Mouse (Mus musculus) megakaryocyte, embryonic 14.5 days (primary cell): ENCODE measurements around the gene Kif21a. TPM values are rescaled to one million over a fixed set of nuclear protein-coding genes. Genes with fewer than 3 reads are reported as not detected.

ENCODE experiments used
- H3K27me3 ChIP-seq: replicated peaks from 2 replicates; pipeline ENCODE3; 2012; ENCODE audit warnings: inconsistent platforms
- H3K36me3 ChIP-seq: replicated peaks from 2 replicates; pipeline ENCODE3; 2012; ENCODE audit warnings: low read length, inconsistent platforms, mixed read lengths
- H3K4me1 ChIP-seq: 2 replicates; pipeline ENCODE4 v1.6.1; 2012; ENCODE audit warnings: inconsistent platforms
- H3K4me3 ChIP-seq: replicated peaks from 2 replicates; pipeline ENCODE3; 2012; ENCODE audit warnings: moderate library complexity, mild to moderate bottlenecking, inconsistent platforms
- H3K9me3 ChIP-seq: 2 replicates; pipeline ENCODE4 v1.6.1; 2012; ENCODE audit warnings: inconsistent platforms
- FLI1 ChIP-seq: IDR thresholded peaks from 2 replicates; pipeline ENCODE4 v1.6.1; 2012; ENCODE audit warnings: low read length, inconsistent platforms, mixed read lengths
- GATA1 ChIP-seq: IDR thresholded peaks from 3 replicates; pipeline ENCODE4 v1.6.1; 2012; ENCODE audit warnings: mixed read lengths, low read length, inconsistent platforms, borderline replicate concordance
- polyA plus RNA-seq: library from polyadenylated mRNA; stranded (reverse); fragments of >175 nt; gene quantifications from 2 replicates; pipeline ENCODE4 v1.2.3, GENCODE M21; 2012; ENCODE audit warnings: low replicate concordance; ENCODE audit not compliant: insufficient read depth

Gene Kif21a
- polyA plus RNA-seq: not detected in 2 replicates

GRCm38 (mm10) chr15:91049496-91050441, at the start of gene Kif21a:
Gene Kif21a, minus strand, starts transcription at chr15:91049948.
- TF ChIP-seq FLI1 (no peak), GATA1 (no peak)
- H3K27me3 ChIP-seq: peaks cover 23% of the 10 kb centered on the region
- peak within 1 kb of the TSS; percentile 93 for H3K4me3 ChIP-seq
- no peaks in the 10 kb centered on the region for H3K36me3 ChIP-seq
- peaks cover 2% of the 10 kb centered on the region; the same call in 1 of the 2 replicates for H3K9me3 ChIP-seq
- H3K4me1 ChIP-seq: peaks cover 14% of the 10 kb centered on the region

GRCm38 (mm10) chr15:91096606-91097005, 46.9 kb upstream of the Kif21a start:
- no peaks in the 10 kb centered on the region for H3K27me3 ChIP-seq
- no peak overlapping the region for H3K4me3 ChIP-seq
- TF ChIP-seq FLI1: no peak
- no peak for TF ChIP-seq GATA1
- no peaks in the 10 kb centered on the region for H3K4me1 ChIP-seq
- no peaks in the 10 kb centered on the region for H3K36me3 ChIP-seq
- peaks cover 4% of the 10 kb centered on the region; the same call in 1 of the 2 replicates for H3K9me3 ChIP-seq

GRCm38 (mm10) chr15:91089427-91089826, 39.7 kb upstream of the Kif21a start:
- Histone ChIP-seq H3K4me1 (no peaks in the 10 kb centered on the region), H3K4me3 (no peak overlapping the region), H3K27me3 (no peaks in the 10 kb centered on the region), H3K36me3 (no peaks in the 10 kb centered on the region), H3K9me3 (peaks cover 16% of the 10 kb centered on the region; the same call in 1 of the 2 replicates)
- no peak for TF ChIP-seq GATA1
- TF ChIP-seq FLI1: no peak

GRCm38 (mm10) chr15:91088071-91088470, 38.3 kb upstream of the Kif21a start:
- Histone ChIP-seq H3K27me3 (no peaks in the 10 kb centered on the region), H3K9me3 (peaks cover 16% of the 10 kb centered on the region; the same call in 1 of the 2 replicates), H3K4me3 (no peak overlapping the region), H3K4me1 (no peaks in the 10 kb centered on the region), H3K36me3 (no peaks in the 10 kb centered on the region)
- TF ChIP-seq FLI1 (no peak), GATA1 (no peak)

GRCm38 (mm10) chr15:91077457-91078410, 28.0 kb upstream of the Kif21a start:
- Histone ChIP-seq H3K27me3 (no peaks in the 10 kb centered on the region), H3K36me3 (no peaks in the 10 kb centered on the region), H3K4me1 (no peaks in the 10 kb centered on the region), H3K4me3 (no peak overlapping the region), H3K9me3 (peaks cover 20% of the 10 kb centered on the region)
- TF ChIP-seq FLI1 (no peak), GATA1 (no peak)

GRCm38 (mm10) chr15:91072440-91072839, 22.7 kb upstream of the Kif21a start:
- H3K9me3 ChIP-seq: peaks cover 16% of the 10 kb centered on the region
- H3K27me3 ChIP-seq: no peaks in the 10 kb centered on the region
- TF ChIP-seq FLI1: no peak
- no peak for TF ChIP-seq GATA1
- no peaks in the 10 kb centered on the region for H3K36me3 ChIP-seq
- H3K4me3 ChIP-seq: no peak overlapping the region
- H3K4me1 ChIP-seq: no peaks in the 10 kb centered on the region

- no peak for TF ChIP-seq GATA1
- no peak for TF ChIP-seq FLI1
- Histone ChIP-seq H3K36me3 (no peaks in the 10 kb centered on the region), H3K27me3 (no peaks in the 10 kb centered on the region), H3K9me3 (peaks cover 21% of the 10 kb centered on the region), H3K4me1 (no peaks in the 10 kb centered on the region), H3K4me3 (no peak overlapping the region)
Observed at GRCm38 (mm10) chr15:91064310-91064826, 14.6 kb upstream of the Kif21a start.

- no peaks in the 10 kb centered on the region for H3K4me1 ChIP-seq
- peaks cover 21% of the 10 kb centered on the region for H3K9me3 ChIP-seq
- H3K36me3 ChIP-seq: no peaks in the 10 kb centered on the region
- H3K4me3 ChIP-seq: no peak overlapping the region
- TF ChIP-seq GATA1 (no peak), FLI1 (no peak)
- no peaks in the 10 kb centered on the region for H3K27me3 ChIP-seq
Observed at GRCm38 (mm10) chr15:91063845-91064244, 14.1 kb upstream of the Kif21a start.

- no peak for TF ChIP-seq GATA1
- no peak for TF ChIP-seq FLI1
- Histone ChIP-seq H3K27me3 (no peaks in the 10 kb centered on the region), H3K9me3 (peaks cover 11% of the 10 kb centered on the region), H3K4me1 (no peaks in the 10 kb centered on the region), H3K4me3 (no peak overlapping the region), H3K36me3 (no peaks in the 10 kb centered on the region)
Observed at GRCm38 (mm10) chr15:91056866-91057342, 7.2 kb upstream of the Kif21a start.
